Mouse (Mus musculus) kidney, postnatal 4 days (tissue): ENCODE data around the gene Acot7.

ENCODE experiments used
- DNase-seq, 2 experiments: peaks; one replicate each; pipeline ENCODE4 v3.0.0; 2021; ENCODE audit warnings: mixed read lengths in 2 of 2

Gene Acot7

DNA sequence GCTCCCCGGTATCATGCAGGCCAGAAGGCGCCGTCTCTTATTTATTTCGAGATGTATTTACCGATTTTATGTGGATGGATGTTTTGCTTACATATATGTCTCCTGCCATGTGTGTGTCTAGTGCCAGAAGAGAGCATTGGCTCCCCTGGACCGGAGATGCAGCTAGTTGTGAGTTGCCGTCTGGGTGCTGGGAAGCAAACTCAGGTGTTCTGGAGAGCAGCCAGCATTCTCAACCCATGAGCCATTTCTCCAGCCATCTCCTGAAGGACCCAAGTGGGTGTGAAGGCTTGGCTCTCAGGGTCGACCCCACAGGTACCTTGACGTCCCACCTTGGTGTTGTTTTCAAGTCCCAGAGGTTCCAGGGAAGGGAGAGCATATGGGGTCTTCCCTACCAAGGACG is 4.3 kb downstream of the Acot7 start:
- no peak for DNase-seq

- peak in 1 of 2 experiments; percentile 38 for DNase-seq
These were observed 6.6 kb downstream of the Acot7 start for GRCm38 (mm10) chr4:152184353-152185035.

DNA sequence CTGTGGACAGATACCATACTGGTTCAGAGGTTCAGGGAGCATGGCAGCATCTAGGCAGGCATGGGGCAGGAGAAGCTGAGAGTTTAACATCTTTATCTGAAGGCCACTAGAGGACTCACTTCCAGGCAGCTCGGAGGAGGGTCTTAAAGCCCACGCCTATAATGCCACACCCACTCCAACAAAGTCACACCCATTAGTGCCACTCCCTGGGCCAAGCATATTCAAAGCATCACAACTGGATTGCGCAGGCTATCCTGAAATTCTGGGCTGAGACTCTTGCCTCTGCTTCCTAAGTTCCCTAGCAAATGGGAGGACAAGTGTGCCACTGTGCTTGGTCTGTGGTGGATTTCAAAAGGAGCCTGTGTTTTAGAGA is 7.2 kb downstream of the Acot7 start:
- peak; percentile 51 to 70 for DNase-seq

DNA sequence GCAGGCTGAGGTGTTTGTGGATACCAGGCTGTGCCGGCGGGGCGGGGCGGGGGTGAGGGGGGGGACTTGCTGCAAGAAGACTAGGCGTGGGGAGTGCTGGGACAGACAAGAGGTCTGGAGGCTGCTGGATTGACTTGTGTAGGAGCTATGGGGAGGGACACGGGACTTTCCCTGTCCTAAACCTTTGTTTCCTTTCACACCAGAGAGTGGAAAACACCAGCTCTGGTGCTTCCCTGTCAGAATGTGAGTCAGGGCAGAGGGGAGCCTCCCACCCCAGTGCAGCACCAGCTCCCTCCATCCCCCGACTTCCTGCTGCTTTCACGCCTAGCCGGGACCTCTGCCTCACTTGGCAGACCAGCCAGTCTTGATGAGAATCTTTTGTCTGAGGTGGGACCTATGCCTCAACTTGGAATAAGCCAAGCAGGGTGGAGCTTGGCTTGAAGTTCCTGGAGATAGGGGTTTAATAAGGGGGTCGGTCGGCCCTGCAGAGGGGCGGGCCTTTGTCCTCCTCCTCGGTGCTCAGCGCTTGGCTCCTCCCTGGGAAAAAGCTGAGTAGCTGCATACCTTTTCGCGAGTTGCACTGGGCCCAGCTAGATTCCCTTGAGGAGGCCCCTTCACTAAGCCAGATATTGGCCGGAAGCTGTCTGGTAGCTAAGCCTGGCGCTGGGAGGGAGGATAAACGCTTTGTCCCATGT is 7.7 kb downstream of the Acot7 start:
- peak; percentile 71 to 81 for DNase-seq

DNA sequence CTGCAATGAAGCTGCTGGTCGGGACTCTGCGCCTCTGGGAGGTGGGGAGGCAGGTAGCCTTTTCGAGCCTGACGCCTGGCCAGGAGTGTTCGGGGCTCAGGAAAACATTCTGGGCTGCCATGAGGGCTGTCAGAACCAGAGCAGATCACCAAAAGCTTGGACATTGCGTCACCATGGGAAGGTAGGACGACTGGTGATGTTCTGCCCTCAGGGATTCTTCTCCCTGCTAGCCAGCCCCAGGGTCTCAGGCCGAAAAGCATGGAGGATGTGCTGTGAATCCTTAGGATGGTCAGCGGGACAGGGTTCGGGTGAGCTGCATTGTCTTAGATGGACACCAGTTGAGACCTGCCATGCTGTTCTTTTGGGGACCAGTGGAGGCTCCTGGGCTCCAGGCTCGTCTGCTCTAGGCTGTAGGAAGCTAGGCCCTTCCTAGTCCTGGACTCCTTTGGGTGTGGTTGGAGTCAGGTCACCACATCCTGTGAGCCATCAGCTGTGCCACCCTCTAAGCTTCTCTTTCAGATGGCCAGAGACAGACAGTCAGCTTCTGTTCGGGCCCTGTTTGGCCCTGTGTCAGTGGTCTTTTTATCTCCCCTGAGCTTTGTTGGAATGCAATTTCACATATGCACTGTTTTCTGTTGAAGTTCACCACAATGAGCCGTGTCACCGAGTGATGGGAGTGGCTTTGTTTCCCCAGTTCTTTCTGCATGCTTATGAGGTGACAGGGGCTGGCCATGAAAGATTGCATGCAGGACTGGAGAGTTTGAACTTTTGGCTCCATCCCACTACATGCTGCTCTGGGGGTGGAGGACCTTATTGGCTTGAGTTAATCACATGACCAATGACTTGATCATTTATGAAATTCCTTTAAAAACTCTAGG is 8.5 kb downstream of the Acot7 start:
- peak in 1 of 2 experiments; percentile 33 for DNase-seq

DNA sequence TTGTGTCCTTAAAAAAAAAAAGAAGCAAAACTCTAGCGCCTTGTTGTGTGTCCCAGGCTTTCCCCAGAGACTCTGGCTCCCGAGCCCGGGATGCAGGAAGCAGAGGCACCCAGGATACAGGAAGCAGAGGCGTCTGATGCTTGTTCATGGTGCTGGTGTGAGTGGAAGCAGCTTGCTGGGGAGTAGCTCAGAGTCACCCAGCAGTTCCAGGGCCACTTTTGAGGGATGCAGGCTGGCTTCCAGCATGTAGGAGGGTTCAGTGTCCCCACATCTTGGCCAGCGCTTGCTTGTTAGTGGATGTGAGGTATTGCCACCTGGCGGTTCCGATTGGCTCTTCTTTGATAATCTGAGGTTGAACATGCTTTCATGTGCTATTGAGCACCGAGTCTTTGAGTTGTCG is 9.2 kb downstream of the Acot7 start:
- no peak for DNase-seq

GRCm38 (mm10) chr4:152188651-152189050 is 10.7 kb downstream of the Acot7 start:
- DNase-seq = no peak

- DNase-seq = no peak
These were observed 11.1 kb downstream of the Acot7 start for GRCm38 (mm10) chr4:152189071-152189470.

GRCm38 (mm10) chr4:152189691-152190090 is 11.8 kb downstream of the Acot7 start:
- DNase-seq = no peak

- no peak for DNase-seq
These were observed 12.2 kb downstream of the Acot7 start for GRCm38 (mm10) chr4:152190096-152190653.

DNA sequence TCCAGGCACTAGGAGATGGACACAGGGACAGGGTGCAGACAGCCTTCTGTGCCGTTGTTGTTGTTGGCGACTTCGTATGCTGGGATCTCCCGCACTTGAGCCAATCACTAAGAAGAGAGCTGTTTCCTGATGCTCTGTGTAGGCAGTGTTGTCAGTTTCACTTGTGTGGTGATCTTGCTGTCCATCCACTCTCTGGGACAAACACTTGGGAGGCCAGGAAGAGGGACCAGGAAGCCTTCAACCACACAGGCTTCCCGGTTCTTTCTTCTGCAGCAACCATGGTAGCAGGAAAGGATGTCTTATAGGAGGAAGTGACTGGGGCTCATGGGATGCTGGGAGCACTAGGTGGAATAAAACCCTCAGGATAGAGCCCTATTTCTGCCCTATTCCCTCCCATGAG is 12.8 kb downstream of the Acot7 start:
- DNase-seq = no peak

- no peak for DNase-seq
These were observed 14.6 kb downstream of the Acot7 start for GRCm38 (mm10) chr4:152192569-152192968.

DNA sequence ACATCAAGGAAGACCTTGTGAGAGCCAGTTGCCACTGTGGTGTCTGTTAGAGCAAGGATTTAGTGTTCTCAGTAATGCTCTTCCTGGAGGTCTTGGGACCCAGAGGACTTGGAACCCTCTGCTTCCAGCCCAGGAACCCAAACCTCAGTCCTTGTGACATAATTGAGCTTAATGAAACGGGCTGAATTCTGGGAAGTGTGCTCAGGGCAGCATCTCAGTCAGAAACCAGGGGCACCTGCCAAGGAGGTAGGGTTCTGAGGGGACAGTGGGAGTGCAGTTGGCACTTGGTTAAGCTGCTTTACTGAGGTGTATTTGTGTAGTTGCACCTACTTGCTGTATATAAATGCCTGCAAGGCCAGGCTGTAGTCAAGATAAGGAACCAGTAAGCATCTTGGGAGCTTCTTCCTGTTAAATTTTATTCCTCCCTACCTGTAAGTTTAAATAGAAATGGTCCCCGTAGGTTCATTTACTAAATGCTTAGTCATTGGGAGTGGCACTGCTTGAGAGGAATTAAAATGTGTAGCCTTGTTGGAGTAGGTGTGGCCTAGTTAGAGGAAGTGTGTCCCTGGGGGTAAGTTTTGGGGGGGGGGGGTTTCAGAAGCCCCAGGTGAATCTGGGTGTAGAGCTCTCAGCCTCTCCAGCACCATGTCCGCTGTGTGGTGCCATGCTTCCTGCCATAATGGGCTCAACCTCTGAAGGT is 16.7 kb downstream of the Acot7 start:
- no peak for DNase-seq

DNA sequence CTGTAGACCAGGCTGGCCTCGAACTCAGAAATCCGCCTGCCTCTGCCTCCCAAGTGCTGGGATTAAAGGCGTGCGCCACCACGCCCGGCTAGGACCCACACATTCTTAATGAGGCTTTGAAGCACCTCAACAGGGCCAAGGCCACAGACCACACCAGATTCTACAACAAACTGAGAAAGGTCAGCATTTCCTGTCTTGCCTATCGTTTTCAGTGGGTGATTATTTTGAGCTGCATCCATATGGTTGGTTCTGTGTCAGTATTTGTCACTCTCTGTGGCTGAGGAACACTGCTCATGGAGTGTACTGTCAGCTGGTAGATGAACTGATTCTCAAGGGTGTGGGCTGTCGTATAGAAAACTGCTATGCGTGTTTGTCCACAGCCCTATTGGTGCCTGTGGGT is 18.3 kb downstream of the Acot7 start:
- no peak for DNase-seq

DNA sequence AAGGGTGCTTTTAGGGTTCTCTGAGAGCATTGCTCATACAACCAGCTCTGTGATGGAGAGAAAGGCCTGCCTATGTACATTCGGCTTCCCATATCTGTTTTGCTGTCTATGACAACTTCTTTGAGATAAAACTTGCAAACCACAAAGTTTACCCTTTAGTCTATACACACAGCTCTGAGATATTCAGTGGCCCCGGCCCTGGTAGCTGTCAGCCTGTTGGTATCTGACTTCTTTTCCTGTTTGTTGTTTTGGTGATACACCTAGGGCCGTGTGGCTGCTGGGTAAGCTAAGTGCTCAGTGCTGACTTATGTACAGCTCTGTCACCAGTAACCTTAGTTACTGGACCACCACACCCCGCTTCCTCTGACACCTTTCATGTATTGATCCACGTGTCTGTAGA is 19.6 kb downstream of the Acot7 start:
- DNase-seq = no peak

GRCm38 (mm10) chr4:152199617-152200016 is 21.7 kb downstream of the Acot7 start:
- DNase-seq = no peak

- DNase-seq = no peak
These were observed 23.6 kb downstream of the Acot7 start for GRCm38 (mm10) chr4:152201492-152201891.

DNA sequence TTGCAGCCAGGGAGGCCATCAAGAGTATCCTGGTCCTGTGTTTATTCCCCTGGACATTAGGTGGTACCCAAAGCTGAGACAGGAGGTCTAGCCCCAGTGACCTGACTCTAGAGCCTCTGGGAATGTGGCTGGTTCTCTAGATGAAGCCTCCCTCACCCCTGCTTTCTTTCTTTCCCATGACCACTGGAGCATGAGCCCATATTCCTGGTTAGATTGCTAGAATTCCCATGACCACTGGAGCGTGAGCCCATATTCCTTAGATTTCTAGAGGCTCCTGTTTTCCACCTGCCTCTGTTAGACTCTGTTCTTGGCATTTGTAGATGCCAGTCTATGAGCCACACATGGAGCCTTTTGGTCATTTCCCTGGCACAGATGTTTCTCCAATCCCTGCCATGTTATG is 24.5 kb downstream of the Acot7 start:
- no peak for DNase-seq

DNA sequence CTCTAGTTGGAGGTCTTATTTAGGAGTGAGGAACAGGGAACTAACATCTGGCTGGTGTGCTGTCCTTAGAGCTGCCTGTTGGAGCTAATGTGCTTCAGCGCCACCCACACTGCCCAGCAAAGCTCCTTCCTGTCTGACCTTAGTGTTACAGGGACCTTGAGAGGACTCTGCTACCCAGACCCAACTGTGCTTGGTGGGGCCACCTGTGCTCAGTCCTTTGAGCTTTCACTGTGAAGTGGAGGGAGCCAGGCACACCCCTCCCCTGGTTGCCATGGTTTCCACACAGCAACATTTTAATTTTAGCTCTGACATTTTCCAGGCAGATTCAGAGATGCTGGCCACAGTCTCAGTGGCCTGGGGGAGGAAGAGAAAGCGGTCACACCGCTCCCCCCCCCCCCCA is 25.0 kb downstream of the Acot7 start:
- DNase-seq = peak in 1 of 2 experiments; percentile 35

DNA sequence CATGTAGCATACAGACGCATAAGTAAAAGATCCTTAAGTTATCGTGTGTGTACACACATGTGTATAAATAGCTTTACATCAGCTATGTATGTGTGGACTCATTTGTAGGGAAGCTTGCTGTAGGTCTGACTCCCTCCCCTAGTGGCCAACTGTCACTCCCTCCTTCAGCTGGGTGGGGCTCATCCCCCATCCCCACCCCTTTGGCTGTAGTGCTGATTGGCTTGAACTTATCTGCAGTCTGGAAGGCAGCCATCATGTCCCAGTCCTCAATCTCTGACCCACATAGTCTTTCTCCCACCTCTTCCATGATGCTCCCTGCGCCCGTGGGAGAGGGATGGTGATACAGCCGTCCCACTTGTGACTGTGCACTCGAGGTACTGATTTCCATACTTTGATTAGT is 26.7 kb downstream of the Acot7 start:
- DNase-seq = no peak

DNA sequence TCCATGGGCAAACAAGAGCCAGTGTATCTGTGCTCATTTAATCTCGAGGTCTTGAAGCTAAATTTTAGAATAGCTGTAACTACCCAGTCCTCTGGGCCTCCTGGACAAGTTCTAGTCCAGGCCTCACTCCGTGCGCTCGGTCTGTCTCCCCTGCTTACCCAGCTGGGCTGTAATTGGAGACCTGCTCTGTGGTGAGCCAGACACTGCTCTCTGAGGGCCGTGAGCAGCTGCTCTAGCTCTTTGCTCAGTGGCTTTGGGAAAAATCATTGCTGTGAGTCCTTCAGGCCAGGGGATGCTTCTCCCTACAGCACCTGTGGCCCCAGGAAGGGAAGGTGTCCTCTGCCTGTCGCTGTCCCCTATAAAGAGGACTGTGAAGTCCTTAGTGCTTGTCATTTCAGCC is 28.3 kb downstream of the Acot7 start:
- DNase-seq = no peak

DNA sequence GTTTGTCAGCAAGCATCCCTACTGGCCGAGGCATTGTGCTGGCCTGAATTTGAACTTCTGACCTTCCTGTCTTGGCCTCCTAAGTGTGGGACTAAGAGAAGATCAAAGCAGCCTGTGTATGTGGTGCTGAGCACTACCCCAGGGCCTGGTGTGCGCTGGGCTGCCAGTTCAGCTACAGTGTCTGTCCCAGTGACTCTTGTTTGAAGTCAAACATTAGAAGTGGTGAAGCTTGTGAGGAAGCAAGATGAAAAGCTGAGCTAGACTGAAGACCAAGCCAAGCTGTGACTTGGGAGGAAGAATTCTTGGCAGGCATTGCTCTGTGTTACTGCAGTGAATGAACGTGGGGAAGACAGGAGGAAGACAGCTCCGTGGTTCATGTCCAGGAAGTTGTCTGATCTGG is 31.7 kb downstream of the Acot7 start:
- no peak for DNase-seq

DNA sequence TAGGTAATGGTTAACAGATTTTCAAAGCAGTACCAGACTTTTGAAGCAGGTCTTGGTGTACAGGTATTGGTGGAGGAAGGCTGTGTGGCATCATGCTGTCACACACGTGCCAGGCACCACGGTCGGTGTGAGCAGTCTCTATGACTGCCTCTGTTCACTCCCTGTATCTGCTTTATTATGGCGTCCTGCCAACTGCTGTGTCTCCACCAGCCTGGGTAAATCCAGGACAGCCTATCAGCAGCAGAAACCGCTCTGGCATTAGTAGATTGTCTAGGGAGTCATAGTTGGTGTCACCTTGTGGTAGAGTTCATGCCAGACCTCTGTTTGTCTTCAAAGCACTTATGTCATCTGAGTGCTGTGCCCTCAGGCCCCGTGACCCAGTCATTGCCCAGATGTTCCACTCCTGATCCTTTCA is 34.2 kb downstream of the Acot7 start:
- peak in 1 of 2 experiments; percentile 58 for DNase-seq
